Mouse (Mus musculus): ENCODE measurements around the gene Zfp362. TPM values are rescaled to one million over a fixed set of nuclear protein-coding genes. Genes with fewer than 3 reads are reported as not detected.

The Zfp362 gene
- polyA plus RNA-seq, 1 experiment from 2014 or later = 25.3 TPM

- Histone ChIP-seq H3K27me3 (replicated peaks; ENCODE audit: control insufficient read depth, insufficient read depth, low read length) (no peaks in the 10 kb centered on the region), H3K27ac (ENCODE audit: low read depth, low read length) (no peak overlapping the region), H3K9ac (ENCODE audit: low read depth, low read length) (no peak overlapping the region), H3K4me1 (replicated peaks; ENCODE audit: control insufficient read depth, insufficient read depth, low read length) (peaks cover 15% of the 10 kb centered on the region), H3K4me3 (ENCODE audit: low read depth, low read length) (no peak overlapping the region), H3K4me2 (no peak overlapping the region), H3K36me3 (ENCODE audit: control insufficient read depth, insufficient read depth, low read length) (no peaks in the 10 kb centered on the region), H3K9me3 (ENCODE audit: control insufficient read depth, low read length) (no peaks in the 10 kb centered on the region)
- DNase-seq (ENCODE audit: low spot score) (no peak), ATAC-seq (replicated peaks; ENCODE audit: low FRiP score) (no peak)
- WGBS = 80% methylated on average over 5 of the region's 5 CpGs
Measured at GRCm38 (mm10) chr4:128759214-128759613, 46.6 kb downstream of the Zfp362 start.

- Histone ChIP-seq H3K4me2 (no peak overlapping the region), H3K9ac (ENCODE audit: low read depth, low read length) (no peak overlapping the region), H3K27me3 (replicated peaks; ENCODE audit: control insufficient read depth, insufficient read depth, low read length) (no peaks in the 10 kb centered on the region), H3K4me1 (replicated peaks; ENCODE audit: control insufficient read depth, insufficient read depth, low read length) (peaks cover 15% of the 10 kb centered on the region), H3K9me3 (ENCODE audit: control insufficient read depth, low read length) (no peaks in the 10 kb centered on the region), H3K36me3 (ENCODE audit: control insufficient read depth, insufficient read depth, low read length) (peaks cover 17% of the 10 kb centered on the region; the same call in 1 of the 2 replicates), H3K4me3 (ENCODE audit: low read depth, low read length) (no peak overlapping the region), H3K27ac (ENCODE audit: low read depth, low read length) (no peak overlapping the region)
- no peak for ATAC-seq (replicated peaks; ENCODE audit: low FRiP score)
- DNase-seq (ENCODE audit: low spot score) = no peak
- 73% methylated on average over 7 of the region's 7 CpGs for WGBS
Measured at GRCm38 (mm10) chr4:128755900-128756299, 49.9 kb downstream of the Zfp362 start.

- no peak for DNase-seq (ENCODE audit: low spot score)
- Histone ChIP-seq H3K4me3 (ENCODE audit: low read depth, low read length) (no peak within 1 kb of the TSS), H3K4me2 (no peak within 1 kb of the TSS), H3K9me3 (ENCODE audit: control insufficient read depth, low read length) (no peaks in the 10 kb centered on the region), H3K36me3 (ENCODE audit: control insufficient read depth, insufficient read depth, low read length) (peaks cover 22% of the 10 kb centered on the region; the same call in 1 of the 2 replicates), H3K27ac (ENCODE audit: low read depth, low read length) (no peak within 1 kb of the TSS), H3K27me3 (replicated peaks; ENCODE audit: control insufficient read depth, insufficient read depth, low read length) (no peaks in the 10 kb centered on the region), H3K9ac (ENCODE audit: low read depth, low read length) (no peak within 1 kb of the TSS), H3K4me1 (replicated peaks; ENCODE audit: control insufficient read depth, insufficient read depth, low read length) (peaks cover 8% of the 10 kb centered on the region)
- ATAC-seq (replicated peaks; ENCODE audit: low FRiP score) = no peak
- 84% methylated on average over 3 of the region's 3 CpGs for WGBS
Measured at GRCm38 (mm10) chr4:128755064-128755463, 50.8 kb downstream of the Zfp362 start, which contains the start of gene A3galt2. Gene A3galt2 (plus strand): TSS chr4:128755364.

- H3K4me3 ChIP-seq (ENCODE audit: low read depth, low read length) = no peak overlapping the region
- ATAC-seq (replicated peaks; ENCODE audit: low FRiP score) (no peak), DNase-seq (ENCODE audit: low spot score) (no peak)
- H3K9ac ChIP-seq (ENCODE audit: low read depth, low read length) = no peak overlapping the region
- peaks cover 34% of the 10 kb centered on the region for H3K36me3 ChIP-seq (ENCODE audit: control insufficient read depth, insufficient read depth, low read length)
- no peak overlapping the region for H3K27ac ChIP-seq (ENCODE audit: low read depth, low read length)
- H3K9me3 ChIP-seq (ENCODE audit: control insufficient read depth, low read length) = no peaks in the 10 kb centered on the region
- 92% methylated on average over 7 of the region's 7 CpGs for WGBS
- H3K4me1 ChIP-seq (replicated peaks; ENCODE audit: control insufficient read depth, insufficient read depth, low read length) = no peaks in the 10 kb centered on the region; the same call in 1 of the 2 replicates
- H3K27me3 ChIP-seq (replicated peaks; ENCODE audit: control insufficient read depth, insufficient read depth, low read length) = no peaks in the 10 kb centered on the region
- H3K4me2 ChIP-seq = no peak overlapping the region
Measured at GRCm38 (mm10) chr4:128753571-128753970, 52.3 kb downstream of the Zfp362 start.

GRCm38 (mm10) chr4:128752031-128752757, 53.7 kb downstream of the Zfp362 start:
- Histone ChIP-seq H3K9me3 (ENCODE audit: control insufficient read depth, low read length) (no peaks in the 10 kb centered on the region), H3K4me1 (replicated peaks; ENCODE audit: control insufficient read depth, insufficient read depth, low read length) (no peaks in the 10 kb centered on the region; the same call in 1 of the 2 replicates), H3K9ac (ENCODE audit: low read depth, low read length) (no peak overlapping the region), H3K27ac (ENCODE audit: low read depth, low read length) (no peak overlapping the region), H3K27me3 (replicated peaks; ENCODE audit: control insufficient read depth, insufficient read depth, low read length) (no peaks in the 10 kb centered on the region), H3K4me2 (no peak overlapping the region), H3K4me3 (ENCODE audit: low read depth, low read length) (no peak overlapping the region), H3K36me3 (ENCODE audit: control insufficient read depth, insufficient read depth, low read length) (peaks cover 47% of the 10 kb centered on the region)
- DNase-seq (ENCODE audit: low spot score) (no peak), ATAC-seq (replicated peaks; ENCODE audit: low FRiP score) (no peak)
- WGBS = 88% methylated on average over 13 of the region's 13 CpGs

GRCm38 (mm10) chr4:128751006-128751405, 54.8 kb downstream of the Zfp362 start:
- peaks cover 58% of the 10 kb centered on the region for H3K36me3 ChIP-seq (ENCODE audit: control insufficient read depth, insufficient read depth, low read length)
- WGBS = 63% methylated on average over 5 of the region's 5 CpGs
- ATAC-seq (replicated peaks; ENCODE audit: low FRiP score) = no peak

GRCm38 (mm10) chr4:128748309-128748708, 57.5 kb downstream of the Zfp362 start:
- Histone ChIP-seq H3K9ac (ENCODE audit: low read depth, low read length) (no peak overlapping the region), H3K4me1 (replicated peaks; ENCODE audit: control insufficient read depth, insufficient read depth, low read length) (no peaks in the 10 kb centered on the region), H3K36me3 (ENCODE audit: control insufficient read depth, insufficient read depth, low read length) (peaks cover 75% of the 10 kb centered on the region), H3K9me3 (ENCODE audit: control insufficient read depth, low read length) (no peaks in the 10 kb centered on the region), H3K27ac (ENCODE audit: low read depth, low read length) (no peak overlapping the region), H3K4me2 (no peak overlapping the region), H3K4me3 (ENCODE audit: low read depth, low read length) (no peak overlapping the region), H3K27me3 (replicated peaks; ENCODE audit: control insufficient read depth, insufficient read depth, low read length) (no peaks in the 10 kb centered on the region)
- DNase-seq (ENCODE audit: low spot score) (no peak), ATAC-seq (replicated peaks; ENCODE audit: low FRiP score) (no peak)
- 93% methylated on average over 7 of the region's 7 CpGs for WGBS

More at GRCm38 (mm10) chr4:128751006-128751405, 54.8 kb downstream of the Zfp362 start:
- no peaks in the 10 kb centered on the region; the same call in 1 of the 2 replicates for H3K4me1 ChIP-seq (replicated peaks; ENCODE audit: control insufficient read depth, insufficient read depth, low read length)
- H3K9ac ChIP-seq (ENCODE audit: low read depth, low read length) = no peak overlapping the region
- no peaks in the 10 kb centered on the region for H3K9me3 ChIP-seq (ENCODE audit: control insufficient read depth, low read length)
- no peaks in the 10 kb centered on the region for H3K27me3 ChIP-seq (replicated peaks; ENCODE audit: control insufficient read depth, insufficient read depth, low read length)
- no peak for DNase-seq (ENCODE audit: low spot score)
- H3K4me2 ChIP-seq = no peak overlapping the region
- H3K4me3 ChIP-seq (ENCODE audit: low read depth, low read length) = no peak overlapping the region
- no peak overlapping the region for H3K27ac ChIP-seq (ENCODE audit: low read depth, low read length)

GRCm38 (mm10) chr4:128747614-128748270, 58.1 kb downstream of the Zfp362 start:
- Histone ChIP-seq H3K27ac (ENCODE audit: low read depth, low read length) (no peak overlapping the region), H3K9me3 (ENCODE audit: control insufficient read depth, low read length) (no peaks in the 10 kb centered on the region), H3K27me3 (replicated peaks; ENCODE audit: control insufficient read depth, insufficient read depth, low read length) (no peaks in the 10 kb centered on the region), H3K9ac (ENCODE audit: low read depth, low read length) (no peak overlapping the region), H3K4me1 (replicated peaks; ENCODE audit: control insufficient read depth, insufficient read depth, low read length) (no peaks in the 10 kb centered on the region), H3K36me3 (ENCODE audit: control insufficient read depth, insufficient read depth, low read length) (peaks cover 72% of the 10 kb centered on the region), H3K4me2 (no peak overlapping the region), H3K4me3 (ENCODE audit: low read depth, low read length) (no peak overlapping the region)
- DNase-seq (ENCODE audit: low spot score) = no peak
- WGBS = 91% methylated on average over 22 of the region's 22 CpGs
- ATAC-seq (replicated peaks; ENCODE audit: low FRiP score) = no peak
